Mouse (Mus musculus) hindbrain, embryonic 15.5 days (tissue): ENCODE data around the gene Creb3l4. TPM values are rescaled to one million over a fixed set of nuclear protein-coding genes. Genes with fewer than 3 reads are reported as not detected.
A peak's percentile ranks its signal among the peaks of the same experiment; 100 is the strongest.
"Not testable (repeated sequence)": the region's sequence is repeated elsewhere in the genome, so short reads cannot be mapped to it uniquely, and the experiment has no call there.

Experiments
- ATAC-seq: fragments of 200-750 bp; cut with Nextera tagmentation; 2 replicates; pipeline ENCODE4 v1.8.0; 2017; ENCODE audit warnings: low read depth, moderate number of reproducible peaks, moderate TSS enrichment; ENCODE audit not compliant: low FRiP score
- H3K27ac ChIP-seq: fragments of 300-500 bp; sonication (generic); replicated peaks from 2 replicates; pipeline ENCODE4 v1.5.1; 2015; ENCODE audit warnings: mild to moderate bottlenecking, inconsistent platforms
- H3K27me3 ChIP-seq: fragments of 300-500 bp; sonication (generic); 2 replicates; pipeline ENCODE4 v1.6.1; 2015; ENCODE audit warnings: control low read depth, inconsistent platforms
- H3K36me3 ChIP-seq: fragments of 300-500 bp; sonication (generic); 2 replicates; pipeline ENCODE4 v1.6.1; 2015; ENCODE audit warnings: control low read depth, inconsistent platforms
- H3K4me1 ChIP-seq: fragments of 300-500 bp; sonication (generic); replicated peaks from 2 replicates; pipeline ENCODE4 v1.6.1; 2015; ENCODE audit warnings: control low read depth, inconsistent platforms
- H3K4me2 ChIP-seq: fragments of 300-500 bp; sonication (generic); 2 replicates; pipeline ENCODE4 v1.6.1; 2015; ENCODE audit warnings: moderate library complexity, mild to moderate bottlenecking, inconsistent platforms
- H3K4me3 ChIP-seq: fragments of 300-500 bp; sonication (generic); 2 replicates; pipeline ENCODE4 v1.5.1; 2015; ENCODE audit warnings: mild to moderate bottlenecking, inconsistent platforms
- H3K9ac ChIP-seq: fragments of 300-500 bp; sonication (generic); 2 replicates; pipeline ENCODE4 v1.6.1; 2015; ENCODE audit warnings: inconsistent platforms
- H3K9me3 ChIP-seq: fragments of 300-500 bp; sonication (generic); 2 replicates; pipeline ENCODE4 v1.6.1; 2016; ENCODE audit warnings: control low read depth, inconsistent platforms
- WGBS: fragments of 180-500 bp; shearing (Covaris S2); methylation state at CpG from one replicate; pipeline ENCODE4 v1.1.7; 2015; 5-methylcytosine and 5-hydroxymethylcytosine counted together
- polyA plus RNA-seq: library from polyadenylated mRNA; unstranded; fragments of >200 nt; fragmentation: Nextera tagmentation; extraction: Ambion mirVana; gene quantifications from 2 replicates; pipeline ENCODE4 v1.2.1, GENCODE M21; 2015

Gene Creb3l4
- 2.2 and 3.1 TPM in 2 replicates for polyA plus RNA-seq

DNA sequence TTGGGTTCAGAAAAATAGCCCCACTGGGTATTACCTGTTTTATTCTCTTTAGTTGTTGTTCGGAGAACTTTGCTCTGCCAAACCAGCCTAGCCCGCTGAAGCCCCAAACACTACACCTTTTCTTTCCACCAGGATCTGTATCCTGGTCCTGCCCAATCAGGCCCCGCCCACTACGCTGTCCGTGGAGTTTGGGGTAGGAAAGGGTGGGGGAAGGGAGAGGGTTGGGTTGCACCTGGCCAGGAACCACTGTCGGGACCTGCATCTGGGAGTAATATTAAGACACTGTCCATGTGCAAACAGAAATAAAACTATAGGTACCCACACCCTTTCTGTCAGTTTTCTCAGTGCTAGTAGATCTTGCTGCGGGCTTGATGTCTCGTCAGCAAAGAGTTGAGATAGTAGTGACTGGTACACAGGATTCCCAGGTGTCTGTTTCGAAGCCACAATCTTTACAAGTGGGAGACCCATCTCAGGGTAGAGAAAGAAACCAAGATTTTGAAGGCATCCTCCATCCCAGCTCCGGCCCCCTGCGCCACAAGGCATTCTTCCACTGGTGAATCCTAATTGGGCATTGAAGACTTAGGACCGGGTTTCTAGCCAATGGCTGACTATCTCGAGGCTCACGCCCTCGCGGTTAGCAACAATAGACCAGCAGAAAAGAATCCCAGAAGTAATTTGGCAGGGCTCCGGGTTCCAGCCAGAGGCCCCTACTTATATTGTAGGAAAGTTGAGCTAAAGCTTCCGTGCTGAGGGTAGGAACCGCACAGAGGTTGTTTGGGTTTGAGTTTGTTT is at the start of gene Creb3l4:
Gene Creb3l4, minus strand, starts transcription at position 529 of the 792 bp plus-strand sequence.
- Histone ChIP-seq H3K9me3 (no peaks in the 10 kb centered on the region), H3K4me1 (peaks cover 16% of the 10 kb centered on the region), H3K27me3 (no peaks in the 10 kb centered on the region), H3K36me3 (no peaks in the 10 kb centered on the region), H3K4me3 (peak within 1 kb of the TSS; percentile 25), H3K4me2 (peak within 1 kb of the TSS; percentile 61), H3K9ac (no peak within 1 kb of the TSS), H3K27ac (peak within 1 kb of the TSS; percentile 36; the same call in 1 of the 2 replicates)
- ATAC-seq, result no peak
- 3% methylated on average over 19 of the region's 19 CpGs for WGBS

DNA sequence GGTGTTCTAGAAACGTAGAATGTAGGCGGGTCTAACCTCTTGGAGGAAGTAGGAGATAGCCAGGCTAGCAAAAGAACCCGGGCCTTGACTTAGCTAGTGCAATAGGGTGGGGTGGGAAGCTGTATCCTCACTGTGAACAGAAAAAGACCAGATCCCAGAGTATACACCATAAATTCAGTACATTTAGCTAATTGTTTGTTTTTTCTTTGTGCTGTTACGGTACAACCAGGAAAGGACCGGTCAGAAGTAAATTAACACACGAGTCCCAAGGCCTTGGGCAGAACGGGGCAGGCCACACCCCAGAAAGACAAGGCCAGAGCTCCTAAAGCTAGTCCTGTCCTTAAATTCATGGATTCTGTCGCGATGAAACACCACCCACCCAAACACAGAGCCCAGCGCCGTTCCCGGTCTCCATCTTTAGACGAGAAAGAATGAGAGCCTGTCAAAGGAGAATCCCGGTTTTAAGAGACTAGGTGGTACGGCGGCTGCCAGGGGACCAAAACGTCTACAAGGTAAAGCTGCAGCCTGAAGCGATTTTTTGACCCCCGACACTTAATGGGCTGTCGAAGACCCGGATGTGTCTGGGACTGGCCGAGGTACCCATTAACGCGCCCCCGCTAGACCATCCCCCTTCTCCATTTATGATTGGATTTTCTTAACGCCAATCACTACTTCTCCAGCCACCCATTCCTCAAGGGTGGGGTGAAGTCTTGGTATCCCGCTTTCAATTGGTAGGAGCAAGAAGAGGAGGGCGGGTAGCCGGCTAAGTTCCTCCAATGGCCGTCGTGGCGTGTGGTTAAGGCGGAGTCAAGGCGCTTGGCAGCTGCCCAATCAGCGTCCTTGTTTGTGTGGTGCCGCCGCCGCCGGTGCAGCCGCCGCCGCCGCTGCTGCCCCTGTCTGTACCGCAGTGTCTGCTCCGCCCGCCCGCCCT is 49.3 kb upstream of the Creb3l4 start, which contains the start of gene Gatad2b:
Gene Gatad2b, plus strand, starts transcription at position 834 of the 931 bp plus-strand sequence.
- Histone ChIP-seq H3K4me2 (peak within 1 kb of the TSS; percentile 83), H3K9me3 (no peaks in the 10 kb centered on the region), H3K27me3 (no peaks in the 10 kb centered on the region), H3K9ac (peak within 1 kb of the TSS; percentile 95), H3K36me3 (no peaks in the 10 kb centered on the region), H3K4me3 (peak within 1 kb of the TSS; percentile 66), H3K27ac (peak within 1 kb of the TSS; percentile 97), H3K4me1 (peaks cover 29% of the 10 kb centered on the region)
- under 1% methylated on average over 41 of the region's 47 CpGs for WGBS
- peak; percentile 99 for ATAC-seq

DNA sequence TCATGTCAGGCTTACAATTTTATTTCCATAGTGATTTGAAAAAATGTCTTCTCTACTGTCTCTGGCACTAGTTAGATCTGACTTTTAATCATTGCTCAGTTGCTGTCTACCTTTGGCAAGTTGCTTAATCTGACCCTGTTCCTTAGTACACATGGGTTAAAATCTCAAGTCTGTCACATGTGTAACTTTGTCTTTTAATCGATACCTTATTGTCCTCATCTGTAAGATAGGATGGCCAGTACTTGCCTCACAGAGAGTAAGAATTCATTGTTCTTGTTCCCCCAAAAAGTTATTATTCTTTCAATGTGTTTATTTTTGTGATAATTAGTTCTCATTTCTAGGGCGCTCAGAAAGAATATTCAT is 48.7 kb upstream of the Creb3l4 start:
- 37% methylated on average over 2 of the region's 2 CpGs for WGBS
- Histone ChIP-seq H3K27me3 (no peaks in the 10 kb centered on the region), H3K4me1 (peaks cover 29% of the 10 kb centered on the region), H3K9me3 (no peaks in the 10 kb centered on the region), H3K4me2 (peak overlapping the region; percentile 66), H3K36me3 (no peaks in the 10 kb centered on the region), H3K9ac (peak overlapping the region; percentile 76), H3K4me3 (peak overlapping the region; percentile 66), H3K27ac (peak overlapping the region; percentile 97)
- ATAC-seq, result no peak

DNA sequence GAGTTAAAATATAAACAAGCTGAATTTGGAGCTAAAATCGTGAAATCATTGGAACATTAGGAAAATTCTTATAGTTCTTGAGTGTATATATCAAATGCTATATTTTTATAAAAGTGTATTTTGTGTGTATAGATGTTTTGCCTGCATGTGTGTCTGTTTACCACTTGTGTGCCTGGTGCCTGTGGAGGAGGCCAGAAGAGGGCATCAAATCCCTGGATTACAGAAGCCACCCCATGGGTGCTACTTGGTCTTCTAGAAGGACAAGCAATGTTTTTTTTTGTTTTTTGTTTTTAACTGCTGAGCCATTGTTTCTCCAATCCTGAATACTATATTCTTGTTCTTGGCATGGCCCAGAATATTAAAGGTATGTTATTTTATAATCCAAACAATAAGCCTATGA is 47.3 kb upstream of the Creb3l4 start:
- WGBS, result 96% methylated on average over 1 of the region's 1 CpGs
- H3K36me3 ChIP-seq, result no peaks in the 10 kb centered on the region
- peaks cover 23% of the 10 kb centered on the region for H3K4me1 ChIP-seq
- H3K27me3 ChIP-seq, result no peaks in the 10 kb centered on the region
- H3K4me2 ChIP-seq, result no peak overlapping the region
- no peak overlapping the region for H3K27ac ChIP-seq
- no peak for ATAC-seq
- H3K4me3 ChIP-seq, result no peak overlapping the region
- H3K9ac ChIP-seq, result no peak overlapping the region
- H3K9me3 ChIP-seq, result no peaks in the 10 kb centered on the region

DNA sequence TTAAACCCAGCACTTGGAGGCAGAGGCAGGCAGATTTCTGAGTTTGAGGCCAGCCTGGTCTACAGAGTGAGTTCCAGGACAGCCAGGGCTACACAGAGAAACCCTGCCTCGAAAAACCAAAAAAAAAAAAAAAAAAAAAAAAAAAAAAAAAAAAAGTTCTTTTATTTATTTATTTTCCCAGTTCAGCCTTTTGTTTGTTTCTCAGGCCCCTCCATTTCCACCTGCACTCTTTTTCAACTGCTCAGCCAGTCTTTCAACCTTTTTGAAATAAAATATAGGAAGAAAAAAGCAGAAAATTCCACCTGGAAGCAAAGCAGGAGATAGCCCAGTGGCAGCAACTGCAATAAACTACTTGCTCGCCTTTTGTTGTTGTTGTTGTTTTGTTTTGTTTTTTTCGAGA is 46.1 kb upstream of the Creb3l4 start:
- WGBS, result 67% methylated on average over 3 of the region's 3 CpGs
- H3K9me3 ChIP-seq, H3K36me3 ChIP-seq, H3K9ac ChIP-seq, H3K4me3 ChIP-seq, ATAC-seq, H3K4me2 ChIP-seq, H3K27me3 ChIP-seq, H3K27ac ChIP-seq: not testable (repeated sequence)
- H3K4me1 ChIP-seq, result peaks cover 11% of the 10 kb centered on the region

DNA sequence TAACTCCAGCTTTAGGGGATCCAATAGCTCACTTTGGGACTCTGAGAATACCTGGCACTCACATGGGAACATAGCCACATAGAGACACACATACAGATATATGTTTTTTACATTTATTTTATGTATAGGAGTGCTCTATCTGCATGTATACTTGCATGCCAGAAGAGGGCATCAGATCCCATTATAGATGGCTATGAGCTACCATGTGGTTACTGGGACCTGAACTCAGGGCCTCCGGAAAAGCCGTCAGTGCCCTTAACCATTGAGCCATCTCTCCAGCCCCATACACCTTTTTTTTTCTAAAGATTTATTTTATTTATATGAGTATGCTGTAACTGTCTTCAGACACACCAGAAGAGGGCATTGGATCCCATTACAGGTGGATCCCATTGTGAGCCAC is 40.8 kb upstream of the Creb3l4 start:
- peaks cover 20% of the 10 kb centered on the region for H3K36me3 ChIP-seq
- no peak overlapping the region for H3K9ac ChIP-seq
- 97% methylated on average over 2 of the region's 2 CpGs for WGBS
- no peaks in the 10 kb centered on the region for H3K27me3 ChIP-seq
- no peak overlapping the region for H3K4me2 ChIP-seq
- H3K4me1 ChIP-seq, result no peaks in the 10 kb centered on the region
- H3K9me3 ChIP-seq, result no peaks in the 10 kb centered on the region
- no peak overlapping the region for H3K4me3 ChIP-seq
- no peak for ATAC-seq
- H3K27ac ChIP-seq, result no peak overlapping the region

DNA sequence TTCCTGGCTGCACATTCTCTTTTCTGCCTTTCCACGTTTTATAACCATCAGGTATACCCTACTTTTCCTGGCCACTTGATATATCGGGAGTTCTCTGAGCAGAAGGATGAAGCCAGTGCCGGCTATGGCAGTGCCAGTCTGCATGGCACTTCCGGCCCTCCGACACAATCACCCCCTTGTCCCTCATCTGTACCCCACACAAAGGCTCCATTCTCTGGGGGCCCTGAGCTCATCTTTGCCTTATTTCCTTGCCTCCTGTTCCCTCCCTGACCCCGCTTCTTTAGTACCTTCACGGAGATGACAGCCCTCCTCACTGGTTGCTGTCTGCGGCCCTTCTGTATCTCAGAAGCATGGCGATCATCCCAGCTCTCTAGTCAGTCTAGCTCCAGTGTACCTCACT is 37.4 kb upstream of the Creb3l4 start:
- no peak overlapping the region for H3K4me2 ChIP-seq
- WGBS, result 90% methylated on average over 9 of the region's 9 CpGs
- H3K9ac ChIP-seq, result no peak overlapping the region
- peaks cover 32% of the 10 kb centered on the region for H3K36me3 ChIP-seq
- no peak overlapping the region for H3K4me3 ChIP-seq
- no peaks in the 10 kb centered on the region for H3K9me3 ChIP-seq
- no peaks in the 10 kb centered on the region for H3K4me1 ChIP-seq
- H3K27ac ChIP-seq, result no peak overlapping the region
- H3K27me3 ChIP-seq, result no peaks in the 10 kb centered on the region
- ATAC-seq, result no peak

DNA sequence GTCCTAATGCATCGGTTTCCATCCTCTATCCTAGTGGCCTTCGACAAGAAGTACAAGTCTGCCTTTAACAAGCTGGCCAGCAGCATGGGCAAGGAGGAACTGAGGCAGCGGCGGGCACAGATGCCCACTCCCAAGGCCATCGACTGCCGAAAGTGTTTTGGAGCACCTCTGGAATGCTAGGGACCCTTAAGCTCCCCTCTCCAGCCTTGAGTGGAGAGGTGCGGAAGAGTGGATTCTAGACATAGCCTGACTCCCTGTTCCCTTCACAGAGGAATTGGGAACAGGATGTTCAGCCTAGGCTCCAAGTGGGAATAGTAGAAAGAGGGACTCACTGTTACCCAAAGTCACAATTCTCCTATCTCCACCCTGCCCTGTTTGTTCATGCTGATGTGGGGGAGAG is 36.4 kb upstream of the Creb3l4 start:
- Histone ChIP-seq H3K27me3 (no peaks in the 10 kb centered on the region), H3K4me2 (no peak overlapping the region), H3K4me1 (no peaks in the 10 kb centered on the region), H3K9ac (no peak overlapping the region), H3K27ac (no peak overlapping the region), H3K4me3 (no peak overlapping the region), H3K36me3 (peaks cover 32% of the 10 kb centered on the region), H3K9me3 (no peaks in the 10 kb centered on the region)
- WGBS, result 98% methylated on average over 7 of the region's 7 CpGs
- no peak for ATAC-seq

DNA sequence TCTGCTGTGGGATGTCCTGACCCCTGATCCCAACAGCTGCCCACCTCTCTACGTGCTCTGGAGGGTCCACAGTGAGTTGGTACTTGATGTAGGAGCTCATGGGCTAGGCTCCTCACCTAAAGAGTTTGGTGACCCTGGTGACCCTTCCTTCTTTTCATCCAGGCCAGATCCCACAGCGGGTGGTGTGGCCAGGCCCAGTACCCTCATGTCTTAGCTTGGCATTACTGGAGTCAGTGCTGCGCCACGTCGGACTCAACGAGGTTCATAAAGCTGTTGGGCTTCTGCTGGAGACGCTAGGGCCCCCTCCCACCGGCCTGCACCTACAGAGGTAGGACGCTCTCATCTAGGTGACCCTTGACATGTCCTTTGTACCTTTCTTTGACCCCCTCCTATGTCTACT is 35.9 kb upstream of the Creb3l4 start:
- no peak overlapping the region for H3K4me2 ChIP-seq
- H3K9ac ChIP-seq, result no peak overlapping the region
- no peaks in the 10 kb centered on the region for H3K9me3 ChIP-seq
- 93% methylated on average over 9 of the region's 9 CpGs for WGBS
- no peaks in the 10 kb centered on the region for H3K4me1 ChIP-seq
- peaks cover 34% of the 10 kb centered on the region for H3K36me3 ChIP-seq
- no peak for ATAC-seq
- no peaks in the 10 kb centered on the region for H3K27me3 ChIP-seq
- no peak overlapping the region for H3K4me3 ChIP-seq
- no peak overlapping the region for H3K27ac ChIP-seq

DNA sequence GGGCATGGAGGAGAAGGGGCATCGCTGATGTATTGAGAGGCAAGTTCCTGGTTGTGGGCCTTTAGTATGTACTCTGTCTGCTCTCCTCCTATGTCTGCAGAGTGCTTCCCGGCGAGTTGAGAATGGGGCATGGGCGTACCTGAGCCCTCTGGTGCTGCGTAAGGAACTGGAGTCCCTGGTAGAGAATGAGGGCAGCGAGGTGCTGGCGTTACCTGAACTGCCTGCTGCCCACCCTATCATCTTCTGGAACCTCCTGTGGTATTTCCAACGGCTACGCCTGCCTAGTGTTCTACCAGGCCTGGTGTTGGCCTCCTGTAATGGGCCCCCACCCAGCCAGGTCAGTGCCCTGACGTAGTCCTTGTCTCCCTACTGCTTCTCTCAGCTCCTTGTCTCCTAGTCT is 34.9 kb upstream of the Creb3l4 start:
- H3K4me2 ChIP-seq, result no peak overlapping the region
- no peaks in the 10 kb centered on the region for H3K27me3 ChIP-seq
- WGBS, result 97% methylated on average over 10 of the region's 10 CpGs
- no peaks in the 10 kb centered on the region for H3K9me3 ChIP-seq
- no peak overlapping the region for H3K9ac ChIP-seq
- no peak overlapping the region for H3K27ac ChIP-seq
- H3K4me3 ChIP-seq, result no peak overlapping the region
- H3K4me1 ChIP-seq, result no peaks in the 10 kb centered on the region
- ATAC-seq, result no peak
- peaks cover 43% of the 10 kb centered on the region for H3K36me3 ChIP-seq

DNA sequence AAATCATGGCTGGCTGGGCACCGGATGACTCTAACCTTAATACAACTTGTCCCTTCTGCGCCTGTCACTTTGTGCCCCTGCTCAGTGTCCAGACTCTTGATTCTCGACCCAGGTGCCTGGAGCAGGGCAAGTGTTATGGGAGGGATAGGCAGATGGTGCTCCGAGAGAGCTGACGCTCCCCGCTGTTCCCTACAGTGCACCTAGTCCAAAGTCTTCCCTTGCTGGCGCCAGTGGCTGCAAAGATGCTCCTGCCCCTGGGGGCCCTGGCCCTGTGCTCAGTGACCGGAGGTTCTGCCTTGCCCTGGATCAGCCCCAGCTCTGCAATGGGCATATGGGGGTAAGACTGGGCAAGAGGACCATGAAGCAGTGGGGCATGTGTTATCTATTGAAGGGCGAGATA is 34.5 kb upstream of the Creb3l4 start:
- Histone ChIP-seq H3K27me3 (no peaks in the 10 kb centered on the region), H3K4me1 (no peaks in the 10 kb centered on the region), H3K4me3 (no peak overlapping the region), H3K9ac (no peak overlapping the region), H3K27ac (no peak overlapping the region), H3K4me2 (no peak overlapping the region), H3K36me3 (peaks cover 45% of the 10 kb centered on the region), H3K9me3 (no peaks in the 10 kb centered on the region)
- no peak for ATAC-seq
- 92% methylated on average over 9 of the region's 9 CpGs for WGBS

DNA sequence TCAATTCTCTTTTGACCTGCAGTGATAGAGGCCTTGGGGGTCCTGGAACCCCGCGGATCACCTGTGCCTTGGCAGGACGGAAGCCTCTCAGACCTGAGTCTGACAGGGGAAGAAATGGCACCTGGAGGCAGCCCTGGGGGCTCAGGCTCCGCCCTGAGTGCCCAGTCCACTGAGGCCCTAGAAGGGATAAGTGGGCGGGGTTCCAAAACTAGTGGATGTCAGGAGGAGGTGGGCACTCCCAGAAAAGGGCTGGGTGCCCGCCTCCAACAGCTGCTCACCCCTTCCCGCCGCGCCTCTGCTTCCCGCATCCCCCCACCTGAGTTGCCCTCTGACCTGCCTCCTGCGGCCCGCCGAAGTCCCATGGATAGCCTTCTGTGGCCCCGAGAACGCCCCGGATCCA is 33.5 kb upstream of the Creb3l4 start:
- H3K27ac ChIP-seq, result no peak overlapping the region
- no peak overlapping the region for H3K4me2 ChIP-seq
- no peak overlapping the region for H3K9ac ChIP-seq
- no peaks in the 10 kb centered on the region for H3K9me3 ChIP-seq
- H3K36me3 ChIP-seq, result peaks cover 52% of the 10 kb centered on the region
- H3K27me3 ChIP-seq, result no peaks in the 10 kb centered on the region
- ATAC-seq, result no peak
- H3K4me3 ChIP-seq, result no peak overlapping the region
- WGBS, result 56% methylated on average over 15 of the region's 16 CpGs
- no peaks in the 10 kb centered on the region for H3K4me1 ChIP-seq
